Mouse (Mus musculus) left cerebral cortex, adult 6 months (tissue): ENCODE measurements around the gene Scnn1b. TPM values are rescaled to one million over a fixed set of nuclear protein-coding genes. Genes with fewer than 3 reads are reported as not detected.

ENCODE experiments used
- long read RNA-seq, 2 experiments: library from polyadenylated mRNA; unstranded; transcript quantifications; one replicate each; pipeline ENCODE4 v2.0.0; 2019 to 2020
- polyA plus RNA-seq: library from polyadenylated mRNA; unstranded; fragments of <200 nt; fragmentation: Nextera tagmentation; gene quantifications from 2 replicates; pipeline ENCODE4 v1.2.3, GENCODE M21; 2021

The Scnn1b gene
- not detected in 2 replicates for polyA plus RNA-seq
- long read RNA-seq, experiment 1, result 0 reads
- long read RNA-seq, experiment 2, result 0 reads

DNA sequence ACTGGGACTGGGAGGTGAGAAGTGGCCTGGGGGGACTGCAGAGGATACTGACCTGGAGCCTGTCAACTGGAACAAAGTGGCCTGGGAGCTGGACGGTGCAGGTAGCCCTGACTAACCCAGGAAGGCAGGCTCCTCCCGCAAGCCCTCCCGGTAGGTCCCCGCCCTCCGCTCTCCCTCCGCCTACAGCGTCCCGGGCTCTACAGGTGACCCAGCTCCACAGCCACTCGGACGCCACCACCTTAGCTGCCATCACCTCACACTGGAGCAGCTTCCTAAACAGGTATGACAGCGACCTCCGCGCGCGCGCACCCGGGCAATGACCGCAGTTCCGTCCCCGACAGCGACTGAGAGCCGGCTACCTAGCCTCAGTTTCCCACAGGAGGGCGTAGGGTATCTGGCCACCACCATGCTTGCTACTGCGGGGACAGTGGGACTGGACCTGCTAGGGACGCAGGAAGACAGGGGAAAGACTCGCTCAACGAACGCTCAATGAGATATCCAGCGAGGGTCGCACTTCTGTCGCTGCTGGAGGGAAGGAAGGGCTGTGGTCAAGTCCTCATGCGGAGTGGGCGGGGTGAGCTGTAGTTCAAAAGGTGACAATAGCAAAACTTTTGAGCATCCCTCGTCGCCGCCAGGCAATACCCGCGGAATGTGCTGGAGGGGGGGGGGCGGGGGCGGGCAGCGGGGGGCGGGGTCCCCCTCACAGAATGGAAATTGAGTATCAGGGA, at the start of gene Scnn1b:
Gene Scnn1b, plus strand, starts transcription at position 181 of the 728 bp plus-strand sequence.

Other genes starting within 250 kb of the Scnn1b start
- gene Usp31, start 157.8 kb upstream of the Scnn1b start, polyA plus RNA-seq, result 4.1 and 6.2 TPM in 2 replicates
- 0.09 and 0.12 TPM in 2 replicates for gene Scnn1g, start 130.6 kb upstream of the Scnn1b start, polyA plus RNA-seq
- gene Cog7, start 116.7 kb downstream of the Scnn1b start, polyA plus RNA-seq, result 26.5 and 32.8 TPM in 2 replicates
- gene Gga2, start 156.2 kb downstream of the Scnn1b start, polyA plus RNA-seq, result 12.1 and 15.9 TPM in 2 replicates
- 13.2 and 40.7 TPM in 2 replicates for gene Ubfd1, start 202.1 kb downstream of the Scnn1b start, polyA plus RNA-seq
- gene Ears2, start 202.2 kb downstream of the Scnn1b start, polyA plus RNA-seq, result 5.6 and 6.0 TPM in 2 replicates
- gene Ndufab1, start 236.8 kb downstream of the Scnn1b start, polyA plus RNA-seq, result 850 and 1,075 TPM in 2 replicates